Mouse (Mus musculus) liver, embryonic 14 days (tissue): ENCODE data around the gene Vps29. TPM values are rescaled to one million over a fixed set of nuclear protein-coding genes. Genes with fewer than 3 reads are reported as not detected.

ENCODE experiments used
- polyA plus RNA-seq: library from polyadenylated mRNA; depleted of rRNA; stranded (reverse); fragments of >200 nt; gene quantifications from 2 replicates; pipeline ENCODE4 v1.2.3, GENCODE M21; 2012; rRNA removed

The Vps29 gene
- 45.2 and 51.5 TPM in 2 replicates for polyA plus RNA-seq

DNA sequence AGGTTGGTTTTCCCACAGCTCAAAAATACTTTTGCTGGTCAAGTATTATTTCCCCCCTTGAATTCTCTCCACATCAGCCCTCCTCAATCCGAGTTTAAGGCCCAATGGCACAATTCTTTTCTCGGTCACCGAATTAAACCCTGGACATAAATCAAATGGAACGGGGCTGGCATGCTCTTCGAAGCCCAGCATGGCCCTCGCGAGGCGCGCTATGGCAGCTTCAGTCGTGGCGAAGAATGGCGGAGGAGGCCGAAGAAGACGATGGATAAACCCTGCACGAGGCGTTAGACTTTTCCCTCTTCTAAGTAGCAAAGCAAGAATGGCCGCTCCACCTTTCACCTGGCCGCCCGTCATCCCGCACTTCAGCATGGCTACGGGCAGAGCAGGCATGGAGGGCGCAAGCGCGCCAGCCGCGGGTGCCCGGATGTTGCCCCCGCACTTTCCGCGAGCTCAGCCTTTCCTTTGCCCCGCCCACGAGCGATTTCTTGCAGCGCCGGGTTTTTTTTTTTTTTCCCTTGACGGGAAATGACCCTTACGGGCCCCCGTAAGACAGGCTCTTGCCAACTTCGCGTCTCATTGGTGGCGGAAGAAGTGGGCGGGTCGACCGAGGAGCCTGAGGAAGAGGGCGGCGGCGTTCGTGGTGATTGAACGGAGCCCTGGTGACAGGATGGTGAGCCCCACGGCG lies at the start of gene Vps29, which contains the start of gene Rad9b:
TSS of gene Vps29 (plus strand) at position 563 of the 685 bp plus-strand sequence.
TSS of gene Rad9b (minus strand) at position 427 of the 685 bp plus-strand sequence.

DNA sequence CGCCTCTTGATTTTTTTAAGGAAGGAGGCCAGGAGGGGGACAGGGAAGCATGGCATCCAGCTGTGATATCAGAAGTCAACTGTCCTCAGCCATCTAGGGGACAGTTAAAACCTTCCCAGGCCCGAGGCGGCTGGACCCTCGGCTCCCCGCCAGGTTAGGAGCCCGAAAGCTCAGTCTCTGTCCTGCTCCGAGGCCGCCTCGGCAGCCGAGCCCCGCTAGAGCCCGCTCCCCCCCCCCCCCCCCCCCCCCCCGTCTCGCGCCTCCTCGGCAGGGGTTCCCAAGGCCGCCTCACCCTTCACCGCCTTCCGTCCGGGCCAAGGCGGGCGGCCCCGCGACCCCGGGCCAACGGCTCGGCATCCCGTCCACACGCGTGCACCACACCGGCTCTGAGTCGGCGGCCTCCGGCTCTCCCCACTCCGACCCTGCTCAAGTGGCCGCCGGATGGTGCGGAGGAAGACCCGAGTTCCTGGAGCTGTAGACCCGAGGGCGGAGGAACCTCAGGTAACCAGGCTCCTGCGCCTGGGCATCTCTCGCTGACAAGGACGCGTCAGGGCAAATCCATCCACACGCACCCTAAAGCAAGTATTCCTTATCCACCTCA lies 17.5 kb downstream of the Vps29 start, which contains the start of gene Gpn3:
TSS of gene Gpn3 (plus strand) at position 286 of the 601 bp plus-strand sequence.

DNA sequence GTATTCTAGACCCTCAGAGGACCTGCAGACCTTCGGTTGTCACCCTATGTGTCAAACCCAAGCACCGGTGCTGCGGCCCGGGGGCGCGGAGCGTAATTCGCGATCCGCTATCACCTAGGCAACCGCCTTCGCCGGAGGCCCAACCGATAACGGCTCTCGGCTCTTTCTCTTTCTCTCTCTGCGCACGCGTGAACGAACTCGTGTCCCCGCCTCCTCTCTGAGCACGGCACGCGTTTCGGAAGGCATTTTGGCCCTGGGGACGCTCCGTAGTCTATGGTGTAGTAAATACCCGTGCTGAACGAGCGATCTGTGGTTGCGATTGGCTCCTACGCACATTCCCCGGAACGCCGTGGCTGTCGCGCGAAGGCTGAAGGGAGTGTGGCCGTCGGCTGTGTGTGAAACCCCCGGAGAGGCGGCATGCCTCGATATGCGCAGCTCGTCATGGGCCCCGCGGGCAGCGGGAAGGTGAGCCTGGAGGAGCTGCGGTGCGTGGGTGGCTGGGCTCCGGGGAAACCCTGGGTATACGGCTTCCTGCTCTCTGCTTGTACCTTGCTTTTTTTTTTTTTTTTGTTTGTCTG lies 18.1 kb downstream of the Vps29 start, which contains the start of gene Fam216a:
TSS of gene Fam216a (minus strand) at position 173 of the 578 bp plus-strand sequence.

DNA sequence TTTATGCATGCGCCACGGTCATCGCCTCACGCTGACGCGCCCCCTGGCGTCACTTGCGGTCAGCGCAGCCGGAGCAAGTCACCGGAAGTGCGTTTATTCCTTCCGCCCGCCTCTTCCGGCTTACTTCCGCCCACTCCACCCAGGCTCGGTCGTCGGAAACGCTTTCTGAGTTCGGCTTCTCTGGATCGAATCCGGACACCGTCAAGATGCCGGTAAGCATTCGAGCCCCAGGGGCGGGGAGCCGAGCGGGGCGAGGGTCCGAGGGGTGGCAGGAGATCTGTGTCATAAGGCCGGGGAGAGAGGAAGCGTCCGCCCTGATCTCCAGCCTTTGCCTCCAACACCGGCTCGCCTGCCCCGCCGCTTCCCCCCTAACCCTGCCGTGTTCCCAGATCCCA lies 37.6 kb downstream of the Vps29 start, which contains the start of gene Arpc3:
TSS of gene Arpc3 (plus strand) at position 93 of the 395 bp plus-strand sequence.

Other genes with a start within 250 kb of the Vps29 start
- gene Ccdc63, start 213.5 kb upstream of the Vps29 start, polyA plus RNA-seq = 0.02 and 0.03 TPM in 2 replicates
- gene Ppp1cc, start 196.1 kb upstream of the Vps29 start, polyA plus RNA-seq = 119 and 132 TPM in 2 replicates
- gene Hvcn1, start 147.6 kb upstream of the Vps29 start, polyA plus RNA-seq = 0.98 and 1.5 TPM in 2 replicates
- gene Tctn1, start 89.9 kb upstream of the Vps29 start, polyA plus RNA-seq = 1.7 and 1.9 TPM in 2 replicates
- 3.6 and 3.9 TPM in 2 replicates for gene Pptc7, start 70.0 kb upstream of the Vps29 start, polyA plus RNA-seq
- 2.2 and 2.6 TPM in 2 replicates for gene Rad9b, start 136 bp upstream of the Vps29 start, polyA plus RNA-seq
- gene Gpn3, start 17.5 kb downstream of the Vps29 start, polyA plus RNA-seq = 39.7 and 45.0 TPM in 2 replicates
- 16.3 and 18.3 TPM in 2 replicates for gene Fam216a, start 18.0 kb downstream of the Vps29 start, polyA plus RNA-seq
- gene Arpc3, start 37.5 kb downstream of the Vps29 start, polyA plus RNA-seq = 185 and 192 TPM in 2 replicates
- gene Anapc7, start 67.3 kb downstream of the Vps29 start, polyA plus RNA-seq = 11.9 and 15.0 TPM in 2 replicates
- gene Atp2a2, start 147.9 kb downstream of the Vps29 start, polyA plus RNA-seq = 23.3 and 26.9 TPM in 2 replicates